Mouse (Mus musculus) bone marrow, adult 2 months (tissue): ENCODE data around the gene Des.

Experiments
- CTCF ChIP-seq: fragments of 200-500 bp; IDR thresholded peaks from 2 replicates; pipeline ENCODE4 v1.5.1; 2011; ENCODE audit warnings: low read length, control low read depth; ENCODE audit not compliant: control insufficient read depth, insufficient read depth
- POLR2A ChIP-seq: fragments of 200-500 bp; IDR thresholded peaks from 2 replicates; pipeline ENCODE4 v1.6.1; 2011; ENCODE audit warnings: low read depth, mild to moderate bottlenecking, control low read depth, low read length, borderline replicate concordance; ENCODE audit not compliant: control insufficient read depth

DNA sequence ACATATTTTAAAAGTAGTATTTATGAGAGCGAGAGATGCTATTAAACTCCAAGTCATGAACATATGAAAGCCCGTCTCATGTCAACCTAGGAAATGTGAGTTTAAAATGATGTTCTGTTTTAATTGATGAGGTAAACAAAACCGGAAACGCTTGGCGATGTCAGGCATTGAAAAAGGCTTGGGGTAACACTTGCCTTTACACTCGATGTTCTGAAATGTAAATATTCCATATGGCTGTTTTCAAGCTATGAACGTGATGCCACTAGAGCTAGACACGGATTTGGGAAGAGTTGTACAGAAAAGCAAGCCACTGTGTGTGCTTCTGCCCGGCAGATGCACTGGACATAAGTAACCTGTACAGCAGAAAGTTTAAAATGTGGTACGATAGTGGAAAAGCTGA is 41.0 kb upstream of the Des start:
- TF ChIP-seq CTCF (no peak), POLR2A (no peak)
